Mouse (Mus musculus) lung, embryonic 14.5 days (tissue): Measurements from ENCODE around the gene Hk2. TPM values are rescaled to one million over a fixed set of nuclear protein-coding genes. Genes with fewer than 3 reads are reported as not detected.

Source experiments
- ATAC-seq: fragments of 200-750 bp; cut with Nextera tagmentation; 2 replicates; pipeline ENCODE4 v1.8.0; 2017; ENCODE audit warnings: mild to moderate bottlenecking, moderate TSS enrichment, moderate library complexity; ENCODE audit not compliant: insufficient read depth
- DNase-seq: peaks from one replicate; pipeline ENCODE4 v3.0.0-alpha.2; 2015
- H3K27ac ChIP-seq: fragments of 300-500 bp; sonication (generic); 2 replicates; pipeline ENCODE4 v1.5.1; 2014; ENCODE audit warnings: low read depth, mild to moderate bottlenecking, moderate library complexity
- H3K27me3 ChIP-seq: fragments of 300-500 bp; sonication (generic); 2 replicates; pipeline ENCODE4 v1.6.1; 2014; ENCODE audit warnings: low read length, control low read depth; ENCODE audit not compliant: insufficient read depth
- H3K36me3 ChIP-seq: fragments of 300-500 bp; sonication (generic); 2 replicates; pipeline ENCODE4 v1.6.1; 2014; ENCODE audit warnings: control low read depth; ENCODE audit not compliant: insufficient read depth
- H3K4me1 ChIP-seq: fragments of 300-500 bp; sonication (generic); 2 replicates; pipeline ENCODE4 v1.6.1; 2014; ENCODE audit warnings: antibody characterized with exemption, control low read depth; ENCODE audit not compliant: insufficient read depth
- H3K4me2 ChIP-seq: fragments of 300-500 bp; sonication (generic); 2 replicates; pipeline ENCODE4 v1.6.1; 2014; ENCODE audit warnings: mild to moderate bottlenecking
- H3K4me3 ChIP-seq: fragments of 300-500 bp; sonication (generic); 2 replicates; pipeline ENCODE4 v1.5.1; 2014; ENCODE audit warnings: low read depth, low read length
- H3K9ac ChIP-seq: fragments of 300-500 bp; sonication (generic); 2 replicates; pipeline ENCODE4 v1.6.1; 2014
- H3K9me3 ChIP-seq: fragments of 300-500 bp; sonication (generic); 2 replicates; pipeline ENCODE4 v1.6.1; 2016; ENCODE audit warnings: low read depth, low read length, control low read depth
- CTCF ChIP-seq: IDR thresholded peaks from 2 replicates; pipeline ENCODE4 v1.5.1; 2016; ENCODE audit warnings: antibody characterized with exemption, low read depth
- WGBS: fragments of 180-500 bp; shearing (Covaris S2); extraction: QIAGEN DNeasy Blood & Tissue Kit; methylation state at CpG from one replicate; pipeline ENCODE4 v1.1.7; 2014; 5-methylcytosine and 5-hydroxymethylcytosine counted together
- polyA plus RNA-seq: library from polyadenylated mRNA; unstranded; fragments of >200 nt; fragmentation: Nextera tagmentation; extraction: Ambion mirVana; gene quantifications from 2 replicates; pipeline ENCODE4 v1.2.1, GENCODE M21; 2014

The Hk2 gene
- polyA plus RNA-seq: 22.4 and 23.5 TPM in 2 replicates

DNA sequence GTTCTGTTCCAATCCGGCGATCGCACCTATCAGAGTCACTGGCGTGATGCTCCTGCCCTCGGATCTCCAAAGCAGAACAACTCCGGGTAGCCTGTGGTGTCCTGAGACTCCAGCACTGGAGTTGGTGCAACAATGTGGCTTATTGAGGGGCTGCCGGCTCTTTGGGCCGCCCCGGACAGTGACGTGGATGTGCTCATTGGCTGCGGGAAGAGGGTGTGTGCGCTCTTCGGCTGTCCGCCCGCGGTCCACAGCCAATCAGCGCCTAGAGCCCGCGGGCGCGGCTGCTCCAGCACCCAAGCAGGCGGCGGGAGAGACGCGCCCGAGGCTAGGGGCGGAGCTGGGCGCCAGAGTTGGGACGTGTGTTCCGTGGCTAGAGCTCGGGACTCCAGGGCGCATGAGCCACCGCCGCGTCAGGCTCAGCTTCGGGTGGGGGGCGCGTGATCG is at the start of gene Hk2:
Gene Hk2, minus strand, starts transcription at position 134 of the 444 bp plus-strand sequence.
- Histone ChIP-seq H3K9ac (peak within 1 kb of the TSS; percentile 75), H3K4me2 (peak within 1 kb of the TSS; percentile 88), H3K4me1 (peaks cover 5% of the 10 kb centered on the region; the same call in 1 of the 2 replicates), H3K27ac (peak within 1 kb of the TSS; percentile 92), H3K27me3 (no peaks in the 10 kb centered on the region), H3K36me3 (no peaks in the 10 kb centered on the region), H3K9me3 (no peaks in the 10 kb centered on the region), H3K4me3 (peak within 1 kb of the TSS; percentile 65)
- TF ChIP-seq CTCF: no peak
- DNase-seq (peak; percentile 98), ATAC-seq (peak; percentile 98)
- under 1% methylated on average over 39 of the region's 39 CpGs for WGBS

DNA sequence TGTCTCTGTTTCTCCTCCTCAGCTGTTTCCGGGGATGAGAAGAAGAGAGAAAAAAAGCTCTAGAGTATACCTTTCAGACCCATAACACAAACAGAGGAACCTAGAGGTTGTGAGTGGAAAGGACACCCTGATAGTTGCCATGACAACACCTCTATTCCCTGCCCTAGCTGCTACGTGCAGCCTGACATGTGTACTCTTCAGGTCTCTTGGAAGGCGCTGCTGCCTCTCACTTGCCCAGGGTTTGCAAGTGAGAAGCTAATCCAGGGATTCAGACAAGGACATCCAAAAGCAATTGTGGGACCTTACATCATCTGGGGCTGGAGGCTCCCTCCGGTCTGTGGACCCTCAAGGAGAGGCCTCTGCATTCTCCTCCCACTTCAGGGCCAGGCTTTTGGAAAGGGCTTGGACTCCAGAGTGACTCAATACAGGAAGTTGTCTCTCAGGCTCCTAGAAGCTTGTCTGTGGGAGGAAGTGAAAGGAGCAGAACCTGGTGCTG is 47.6 kb upstream of the Hk2 start:
- no peaks in the 10 kb centered on the region for H3K9me3 ChIP-seq
- 0 out of 2 replicates have a peak, but pooled peaks cover 5% of the 10 kb centered on the region for H3K4me1 ChIP-seq
- H3K27ac ChIP-seq: peak overlapping the region; percentile 73
- peak; percentile 62 for DNase-seq
- ATAC-seq: peak; percentile 76
- H3K36me3 ChIP-seq: no peaks in the 10 kb centered on the region
- WGBS: 6% methylated on average over 4 of the region's 4 CpGs
- H3K9ac ChIP-seq: no peak overlapping the region
- no peak overlapping the region for H3K4me2 ChIP-seq
- TF ChIP-seq CTCF: no peak
- no peaks in the 10 kb centered on the region for H3K27me3 ChIP-seq
- no peak overlapping the region for H3K4me3 ChIP-seq

DNA sequence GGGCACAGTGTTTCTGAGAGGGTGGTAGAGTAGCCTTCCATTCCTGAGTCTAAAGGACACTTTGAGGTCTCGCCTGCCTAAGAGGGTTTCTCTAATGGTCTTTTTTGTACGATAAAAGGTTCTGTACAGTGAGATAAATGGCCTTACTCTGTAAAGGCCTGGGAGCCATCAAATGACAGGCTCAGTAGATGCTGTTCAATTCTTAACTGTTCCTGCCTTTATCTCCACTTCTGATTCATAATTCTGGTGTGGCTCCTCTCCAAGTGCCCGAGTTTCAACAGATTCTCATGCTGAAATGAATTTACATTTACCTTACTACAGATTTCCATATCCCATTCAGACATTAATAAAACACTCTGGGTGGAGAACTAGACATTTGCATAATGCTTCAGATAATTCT is 46.5 kb upstream of the Hk2 start:
- H3K4me2 ChIP-seq: no peak overlapping the region
- H3K27ac ChIP-seq: no peak overlapping the region
- no peak overlapping the region for H3K4me3 ChIP-seq
- DNase-seq: no peak
- H3K9me3 ChIP-seq: no peaks in the 10 kb centered on the region
- H3K4me1 ChIP-seq: 0 out of 2 replicates have a peak, but pooled peaks cover 5% of the 10 kb centered on the region
- H3K9ac ChIP-seq: no peak overlapping the region
- 32% methylated on average over 3 of the region's 3 CpGs for WGBS
- no peak for ATAC-seq
- H3K36me3 ChIP-seq: no peaks in the 10 kb centered on the region
- TF ChIP-seq CTCF: no peak
- no peaks in the 10 kb centered on the region for H3K27me3 ChIP-seq

DNA sequence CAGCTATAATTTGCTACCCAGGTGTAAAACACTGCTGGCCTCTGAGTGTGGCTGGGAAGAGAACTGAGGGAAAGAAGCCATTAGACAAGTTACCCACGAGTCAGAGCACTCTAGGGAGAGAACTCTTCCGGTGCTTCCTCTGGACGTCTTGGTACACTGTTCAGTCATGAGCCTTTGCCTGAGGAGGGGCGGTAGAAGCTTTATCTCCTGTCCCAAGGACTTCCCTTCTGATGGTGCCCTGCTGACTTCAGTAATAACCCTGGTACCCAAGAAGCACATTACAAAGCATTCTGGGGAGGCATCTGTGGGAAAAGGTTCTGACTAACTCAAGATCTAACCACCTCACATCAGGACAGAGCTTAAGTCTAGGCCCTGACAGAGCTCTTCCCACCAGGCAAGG is 40.6 kb upstream of the Hk2 start:
- Histone ChIP-seq H3K4me2 (no peak overlapping the region), H3K9ac (no peak overlapping the region), H3K27ac (no peak overlapping the region), H3K4me3 (no peak overlapping the region), H3K4me1 (no peaks in the 10 kb centered on the region), H3K9me3 (no peaks in the 10 kb centered on the region), H3K27me3 (no peaks in the 10 kb centered on the region), H3K36me3 (no peaks in the 10 kb centered on the region)
- no peak for DNase-seq
- no peak for ATAC-seq
- WGBS: 81% methylated on average over 4 of the region's 4 CpGs
- TF ChIP-seq CTCF: no peak

DNA sequence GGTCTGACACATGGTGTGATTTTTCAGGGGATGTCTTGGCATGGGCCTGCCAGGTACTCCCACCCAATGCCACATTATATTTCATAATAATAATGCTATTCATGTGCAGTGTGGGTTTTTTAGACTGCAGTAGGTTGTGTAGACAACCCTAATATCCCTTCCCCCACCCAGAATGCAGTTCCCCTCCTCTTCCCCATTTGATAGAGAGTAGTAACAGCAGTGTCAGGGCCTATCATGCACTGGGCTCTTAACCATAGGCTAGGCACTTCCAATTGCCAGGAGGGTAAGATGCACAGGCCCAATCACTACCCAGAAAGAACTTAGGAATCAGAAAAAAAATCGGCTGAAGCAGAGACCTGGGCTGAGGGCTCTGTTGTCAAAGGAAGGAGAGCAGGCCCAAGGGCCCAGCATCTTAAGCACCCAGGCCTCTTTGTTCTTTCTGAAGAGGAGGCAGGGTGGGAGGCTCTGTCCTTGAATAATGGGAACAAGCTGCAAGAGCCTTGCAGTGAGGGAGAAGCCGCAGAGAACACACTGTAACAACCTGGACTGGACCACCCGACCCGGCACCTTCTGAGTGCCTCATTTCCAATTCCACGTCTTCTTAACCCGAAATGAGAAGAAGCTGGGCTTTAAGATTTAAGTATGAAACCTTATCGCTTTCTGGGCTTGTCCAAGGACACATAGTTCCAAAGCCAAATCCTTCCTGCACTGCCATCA is 33.9 kb upstream of the Hk2 start:
- ATAC-seq (no peak), DNase-seq (no peak)
- H3K9ac ChIP-seq: no peak overlapping the region
- H3K27me3 ChIP-seq: no peaks in the 10 kb centered on the region
- H3K4me2 ChIP-seq: no peak overlapping the region
- H3K27ac ChIP-seq: no peak overlapping the region
- TF ChIP-seq CTCF: no peak
- no peak overlapping the region for H3K4me3 ChIP-seq
- 78% methylated on average over 7 of the region's 7 CpGs for WGBS
- no peaks in the 10 kb centered on the region for H3K36me3 ChIP-seq
- H3K4me1 ChIP-seq: no peaks in the 10 kb centered on the region
- no peaks in the 10 kb centered on the region for H3K9me3 ChIP-seq

DNA sequence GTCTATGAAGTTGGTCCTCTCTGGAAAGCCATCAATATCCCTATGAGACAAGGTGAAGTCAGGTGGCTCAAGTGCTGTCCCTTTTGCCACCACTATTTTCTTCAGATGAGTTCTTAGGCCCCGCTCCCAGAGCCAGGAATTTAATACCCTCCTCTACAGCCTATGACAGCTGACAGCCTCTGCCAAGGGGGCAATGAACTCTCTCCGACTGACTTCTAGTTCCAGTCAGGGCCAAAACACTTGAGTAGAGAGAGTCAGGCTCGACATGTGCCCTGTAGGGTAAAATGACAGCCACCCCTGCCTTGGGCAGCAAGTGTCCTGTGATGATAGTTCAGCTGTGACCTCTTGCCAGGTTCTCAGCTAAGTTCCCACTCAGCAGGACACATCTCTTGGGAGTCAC is 32.7 kb upstream of the Hk2 start:
- H3K9me3 ChIP-seq: no peaks in the 10 kb centered on the region
- H3K4me3 ChIP-seq: no peak overlapping the region
- no peak overlapping the region for H3K27ac ChIP-seq
- H3K4me1 ChIP-seq: no peaks in the 10 kb centered on the region
- no peak for TF ChIP-seq CTCF
- WGBS: 45% methylated on average over 3 of the region's 3 CpGs
- DNase-seq (no peak), ATAC-seq (no peak)
- H3K36me3 ChIP-seq: no peaks in the 10 kb centered on the region
- no peaks in the 10 kb centered on the region for H3K27me3 ChIP-seq
- H3K9ac ChIP-seq: no peak overlapping the region
- H3K4me2 ChIP-seq: no peak overlapping the region

DNA sequence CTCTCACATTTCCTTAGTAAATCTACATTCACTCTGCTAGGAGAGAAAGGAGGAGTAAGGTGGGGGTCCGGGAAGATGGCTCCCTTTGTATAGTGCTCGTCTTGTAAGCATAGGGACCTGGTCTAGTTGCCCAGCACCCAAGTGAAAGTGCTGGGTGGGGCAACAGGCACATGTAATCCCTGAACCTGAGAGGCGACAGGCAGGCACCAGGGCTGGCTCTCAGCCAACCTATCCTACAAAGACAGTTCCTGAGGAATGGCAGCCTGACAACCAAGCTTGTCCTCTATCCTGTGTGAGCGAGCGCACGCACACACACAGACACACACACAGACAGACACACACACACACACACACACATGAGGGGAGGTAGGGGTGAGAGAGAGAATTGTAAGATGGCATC is 32.2 kb upstream of the Hk2 start:
- Histone ChIP-seq H3K4me3 (no peak overlapping the region), H3K9ac (no peak overlapping the region), H3K27me3 (no peaks in the 10 kb centered on the region), H3K36me3 (no peaks in the 10 kb centered on the region), H3K9me3 (no peaks in the 10 kb centered on the region), H3K4me1 (no peaks in the 10 kb centered on the region), H3K27ac (no peak overlapping the region), H3K4me2 (no peak overlapping the region)
- peak; percentile 21; the same call in 1 of the 2 replicates for ATAC-seq
- no peak for TF ChIP-seq CTCF
- peak; percentile 37 for DNase-seq
- WGBS: 66% methylated on average over 6 of the region's 6 CpGs
